Mouse (Mus musculus) 3134 (cell line): ENCODE data around the gene Vwa8.

Source experiments
- DNase-seq: peaks from one replicate; pipeline ENCODE4 v3.0.0-alpha.2; 2011; ENCODE audit warnings: low spot score; ENCODE audit not compliant: insufficient read length; ENCODE audit errors: extremely low read depth

The Vwa8 gene

DNA sequence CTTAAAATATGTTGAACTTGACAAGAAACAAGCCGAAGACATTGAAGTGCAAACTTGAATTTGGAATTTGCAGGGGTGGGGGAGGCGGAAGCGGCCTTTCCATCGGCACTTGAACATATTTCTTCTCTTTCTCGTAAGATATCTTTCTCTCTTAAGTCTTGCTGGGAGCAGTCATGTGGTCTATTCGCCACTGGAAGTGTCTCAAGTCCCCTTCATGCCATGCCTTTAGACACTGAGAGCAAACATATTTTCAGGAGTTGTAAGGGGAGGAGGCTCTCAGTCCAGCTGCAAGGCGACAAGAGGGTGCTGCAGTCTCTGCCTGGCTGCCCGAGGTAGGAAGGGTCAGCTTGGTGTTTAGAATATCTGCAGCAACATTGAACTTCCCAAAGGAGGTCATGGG lies 288.2 kb downstream of the Vwa8 start:
- no peak for DNase-seq

DNA sequence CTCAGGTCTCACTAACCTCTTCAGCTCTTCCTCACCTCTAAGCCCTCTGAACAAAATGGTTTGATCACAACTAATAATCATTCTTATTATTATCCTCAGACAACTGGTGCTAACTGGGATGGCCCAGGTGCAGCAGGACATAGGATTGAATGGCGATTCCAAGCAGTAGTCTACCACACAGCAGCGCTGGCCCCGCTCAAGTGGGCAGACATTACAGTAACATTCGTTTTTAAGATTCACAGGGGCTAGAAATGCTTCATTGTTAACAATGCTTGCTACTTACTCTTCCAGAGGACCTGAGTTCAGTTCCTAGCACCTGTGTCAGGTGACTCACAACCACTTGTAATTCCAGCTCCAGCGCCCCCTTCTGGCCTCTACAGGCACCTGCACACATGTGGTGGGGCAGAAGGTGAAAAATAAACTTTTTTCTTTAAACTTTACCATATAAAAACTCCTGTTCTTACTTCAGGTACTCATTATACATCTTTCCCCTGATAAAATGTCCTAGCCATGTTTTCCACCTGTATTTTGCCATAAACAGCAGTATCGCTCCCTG lies 290.3 kb downstream of the Vwa8 start:
- no peak for DNase-seq

DNA sequence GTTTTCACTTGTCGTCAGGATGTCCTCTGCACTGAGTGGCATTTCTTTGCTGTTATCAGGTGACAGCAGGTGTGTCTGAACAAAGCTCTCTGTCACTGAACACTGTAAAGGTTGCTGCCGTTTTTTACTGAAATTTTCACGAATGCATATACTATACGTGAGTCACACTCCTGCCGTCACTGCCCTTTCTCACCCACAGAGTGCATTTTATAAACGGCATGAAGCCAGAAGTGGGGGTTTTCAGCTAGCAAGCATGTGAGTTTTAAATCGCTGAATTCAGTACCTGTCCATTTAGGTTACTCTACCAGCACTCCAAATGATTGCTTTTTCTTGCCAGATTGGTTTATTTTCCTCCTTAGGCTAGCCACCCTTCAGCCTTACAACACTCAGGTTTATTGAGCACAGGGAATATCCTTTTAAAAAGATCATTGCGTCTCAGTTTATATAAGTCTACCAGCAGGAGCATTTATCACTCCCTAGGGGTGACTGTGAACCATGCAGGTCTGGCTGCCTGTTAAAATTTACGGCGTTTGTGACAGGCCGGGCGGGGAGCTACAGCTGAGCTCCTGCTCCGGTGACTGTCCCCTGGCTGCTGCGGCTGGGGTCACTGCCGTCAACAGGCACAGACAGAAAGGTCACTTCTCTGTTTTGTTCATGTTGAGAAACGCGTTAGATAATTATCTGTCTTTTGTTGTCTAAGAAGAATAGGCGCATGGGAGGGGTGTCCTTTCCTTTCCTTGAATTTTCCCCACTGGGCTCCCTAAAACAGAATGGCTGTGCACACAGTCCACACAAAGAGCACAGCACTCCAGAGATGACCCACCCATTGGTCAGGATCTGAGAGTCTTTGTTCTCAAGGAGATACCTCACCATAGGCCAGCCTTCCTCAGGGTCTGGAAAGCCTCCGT lies 291.3 kb downstream of the Vwa8 start:
- no peak for DNase-seq

DNA sequence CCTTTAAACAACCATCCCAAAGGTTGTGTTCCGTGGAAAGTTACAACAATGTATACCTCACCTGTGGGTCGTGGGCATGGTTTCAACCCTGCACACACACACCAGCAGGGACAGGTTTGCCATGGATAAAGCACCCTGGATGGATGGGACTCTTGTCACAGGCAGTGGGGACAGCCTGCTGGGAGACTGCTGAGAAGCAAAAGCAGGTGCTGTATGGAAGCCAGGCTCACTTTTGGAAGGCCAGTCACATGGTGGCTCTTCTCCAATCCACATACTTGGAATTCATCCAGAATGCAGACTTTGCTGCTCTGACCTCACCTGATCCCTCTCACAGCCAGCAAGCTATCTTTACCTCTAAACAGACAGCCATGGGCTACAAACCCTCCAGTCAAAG lies 292.0 kb downstream of the Vwa8 start:
- DNase-seq: no peak

DNA sequence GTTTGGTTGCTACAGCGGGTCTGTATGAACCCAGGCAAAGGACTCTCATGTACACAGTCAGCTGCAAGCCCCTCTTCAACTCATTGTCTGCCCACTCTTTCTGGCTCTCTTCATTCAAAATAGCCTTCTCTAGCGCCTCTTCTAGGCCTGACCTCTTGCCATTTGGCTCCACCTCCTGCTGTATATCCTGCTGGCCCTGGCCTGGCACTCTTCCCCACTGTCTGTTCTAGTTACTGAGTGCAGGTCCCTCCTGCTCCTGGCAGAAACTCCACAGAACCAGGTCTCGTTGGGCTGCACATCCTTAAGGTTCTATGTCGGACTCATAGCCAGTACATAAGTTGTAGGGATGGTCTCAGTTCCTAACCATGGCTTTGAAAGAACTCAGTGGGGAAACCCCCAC lies 293.5 kb downstream of the Vwa8 start:
- no peak for DNase-seq

DNA sequence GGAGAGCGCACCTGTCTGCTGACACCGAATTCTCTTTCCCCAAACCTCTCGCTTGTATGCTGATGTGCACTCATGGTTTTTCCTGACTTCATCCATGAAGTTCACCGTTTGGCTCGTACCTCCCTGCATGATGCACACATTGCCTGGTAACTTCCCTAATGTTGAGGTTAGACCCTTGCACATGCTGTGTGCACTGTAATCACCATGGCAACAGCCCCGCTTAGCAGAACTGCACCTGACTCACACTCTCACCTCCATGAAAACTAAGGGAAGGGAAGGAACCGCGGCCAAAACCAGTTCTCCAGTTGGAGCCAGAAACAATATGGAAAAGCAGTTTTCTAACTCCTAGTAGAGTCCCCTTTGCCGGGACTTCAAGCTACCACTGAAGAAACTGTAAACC lies 294.8 kb downstream of the Vwa8 start:
- no peak for DNase-seq

DNA sequence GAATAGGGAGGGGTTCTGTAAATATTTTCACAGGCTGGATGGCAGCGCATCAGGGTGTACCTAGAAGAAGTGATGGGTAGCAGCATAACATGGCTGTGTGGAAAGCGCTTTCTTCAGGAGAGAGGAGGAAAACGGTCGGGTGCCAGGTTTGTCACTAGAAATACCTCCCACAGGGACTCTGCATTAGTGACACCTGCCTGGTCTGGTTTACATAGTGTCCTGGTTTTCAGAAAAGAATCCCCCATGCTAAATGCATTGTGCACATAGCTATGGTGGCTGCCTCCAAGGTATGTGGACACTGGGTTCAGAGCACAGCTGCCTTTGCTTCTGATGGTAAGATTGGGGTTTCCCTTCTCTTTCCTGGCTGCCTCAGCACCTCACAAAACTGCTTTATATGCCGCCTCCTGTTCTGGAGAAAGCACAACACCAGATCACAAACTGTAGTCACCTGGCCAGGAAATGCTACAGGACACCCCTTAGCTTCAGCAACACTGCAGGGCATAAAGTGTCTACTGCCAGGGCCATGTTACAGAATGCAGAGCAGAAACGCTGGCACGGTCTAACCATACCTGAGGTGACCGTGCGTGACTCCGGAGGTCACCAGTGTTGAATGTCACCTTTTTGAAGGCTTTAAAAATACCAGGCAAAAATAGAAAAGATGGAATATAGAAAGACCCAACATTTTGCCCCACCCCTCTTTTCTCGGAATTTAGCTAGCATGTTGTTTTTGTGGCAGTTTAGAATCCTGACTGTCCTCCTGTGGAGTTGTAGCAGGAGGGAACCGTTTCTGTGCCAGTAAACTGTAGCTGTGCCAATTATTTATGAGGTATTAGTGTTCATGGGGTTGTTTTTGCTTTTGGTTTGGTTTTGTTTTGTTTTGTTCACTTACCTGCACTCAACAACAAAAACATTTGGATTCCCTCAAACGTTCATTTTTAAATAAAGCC lies 295.7 kb downstream of the Vwa8 start:
- no peak for DNase-seq

DNA sequence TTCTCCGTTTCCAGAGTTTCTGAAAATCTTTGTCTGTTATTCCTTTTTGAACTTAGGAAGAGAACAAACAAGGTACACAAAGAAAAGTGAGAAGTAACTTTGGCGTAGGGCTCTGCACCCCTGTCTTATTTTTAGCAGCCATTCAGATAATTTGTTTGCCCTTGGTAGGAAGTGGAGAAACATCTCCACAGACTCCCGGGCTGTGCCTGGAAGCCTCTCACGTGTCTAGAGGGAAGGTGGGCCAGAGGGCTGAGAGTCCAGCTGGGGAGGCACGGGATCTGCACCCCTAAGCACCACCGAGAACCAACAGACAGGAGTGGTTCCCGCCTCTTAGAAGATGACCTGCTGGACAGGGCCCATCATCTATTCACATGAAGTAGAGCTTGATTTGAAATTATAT lies 302.9 kb downstream of the Vwa8 start:
- DNase-seq: no peak

DNA sequence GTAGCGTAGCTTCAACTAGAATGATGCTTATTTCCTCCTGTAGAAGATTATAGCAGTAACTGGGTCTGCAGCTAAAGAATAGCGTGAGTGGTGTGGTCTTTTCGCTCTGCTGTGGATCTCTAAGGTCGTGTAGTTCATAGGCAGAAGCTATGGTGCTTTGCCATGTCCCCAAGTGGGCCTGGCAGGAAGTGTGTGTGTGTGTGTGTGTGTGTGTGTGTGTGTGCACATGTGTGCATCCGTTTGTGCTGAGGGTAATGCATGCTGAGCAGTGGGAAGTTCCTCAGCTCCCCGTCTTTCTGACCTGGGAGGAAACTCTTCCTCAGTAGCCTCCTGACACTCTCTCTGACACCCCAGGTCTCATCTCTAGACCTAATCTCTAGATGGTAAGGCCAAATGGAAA lies 305.0 kb downstream of the Vwa8 start:
- no peak for DNase-seq

DNA sequence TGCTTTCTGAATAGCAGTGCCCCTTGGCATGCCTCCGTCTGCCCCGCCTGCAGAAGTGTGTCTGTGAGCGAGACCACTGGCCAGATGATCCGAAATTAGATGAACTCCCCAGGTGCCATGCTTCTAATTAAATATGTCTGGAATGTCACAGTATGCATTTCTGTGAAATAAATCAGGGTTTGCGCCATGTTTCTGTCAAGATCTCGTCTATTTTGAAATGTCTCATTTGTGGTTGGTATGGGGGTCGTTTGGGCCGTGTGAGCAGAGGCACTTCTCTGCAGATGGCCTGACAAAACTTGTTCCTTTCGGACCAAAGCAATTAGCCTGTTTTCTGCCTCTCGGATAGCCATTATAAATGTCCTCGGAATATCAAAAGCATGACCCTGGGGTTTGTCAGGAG lies 306.1 kb downstream of the Vwa8 start:
- no peak for DNase-seq

DNA sequence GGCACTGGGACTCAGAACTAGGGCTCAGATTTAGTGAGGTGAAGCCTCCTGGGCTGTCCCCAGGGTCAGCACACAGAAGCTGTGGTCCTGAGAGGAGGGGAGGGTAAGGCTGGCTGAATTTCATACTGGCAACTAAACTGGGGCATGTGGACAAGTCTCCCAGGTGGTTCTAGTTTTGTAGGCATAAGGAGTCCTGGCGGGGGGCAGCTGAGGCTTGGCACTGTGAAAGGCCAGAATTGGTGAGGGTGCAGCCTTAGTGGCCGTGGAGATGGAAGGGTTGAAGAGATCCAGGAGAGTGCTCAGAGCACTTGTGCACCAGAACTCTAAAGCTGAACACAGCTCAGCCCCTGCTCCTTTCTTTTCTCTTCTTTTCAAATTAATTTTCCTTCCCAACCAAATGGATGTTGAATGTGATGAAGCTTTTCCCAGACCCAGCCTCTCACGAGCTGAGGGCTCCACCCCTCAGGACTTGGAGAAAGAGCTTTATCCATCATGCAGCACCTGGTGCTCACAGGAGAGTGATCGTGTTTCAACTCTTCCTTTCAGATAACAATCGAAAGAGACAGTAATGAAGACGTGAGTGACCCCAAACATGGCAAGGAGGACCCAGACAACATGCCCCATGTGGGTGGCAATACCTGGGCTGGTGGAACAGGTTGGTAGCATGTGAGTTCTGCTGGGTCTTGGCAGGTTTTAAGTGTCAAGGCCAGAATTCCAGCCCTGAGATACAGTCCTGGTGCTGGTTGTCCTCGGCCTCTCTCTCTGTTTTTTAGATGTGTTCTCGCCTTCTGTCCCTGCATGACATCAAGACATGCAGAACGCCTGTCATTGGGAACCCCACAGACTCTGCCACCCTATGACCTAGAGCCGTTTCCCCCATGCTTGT lies 307.9 kb downstream of the Vwa8 start:
- no peak for DNase-seq

DNA sequence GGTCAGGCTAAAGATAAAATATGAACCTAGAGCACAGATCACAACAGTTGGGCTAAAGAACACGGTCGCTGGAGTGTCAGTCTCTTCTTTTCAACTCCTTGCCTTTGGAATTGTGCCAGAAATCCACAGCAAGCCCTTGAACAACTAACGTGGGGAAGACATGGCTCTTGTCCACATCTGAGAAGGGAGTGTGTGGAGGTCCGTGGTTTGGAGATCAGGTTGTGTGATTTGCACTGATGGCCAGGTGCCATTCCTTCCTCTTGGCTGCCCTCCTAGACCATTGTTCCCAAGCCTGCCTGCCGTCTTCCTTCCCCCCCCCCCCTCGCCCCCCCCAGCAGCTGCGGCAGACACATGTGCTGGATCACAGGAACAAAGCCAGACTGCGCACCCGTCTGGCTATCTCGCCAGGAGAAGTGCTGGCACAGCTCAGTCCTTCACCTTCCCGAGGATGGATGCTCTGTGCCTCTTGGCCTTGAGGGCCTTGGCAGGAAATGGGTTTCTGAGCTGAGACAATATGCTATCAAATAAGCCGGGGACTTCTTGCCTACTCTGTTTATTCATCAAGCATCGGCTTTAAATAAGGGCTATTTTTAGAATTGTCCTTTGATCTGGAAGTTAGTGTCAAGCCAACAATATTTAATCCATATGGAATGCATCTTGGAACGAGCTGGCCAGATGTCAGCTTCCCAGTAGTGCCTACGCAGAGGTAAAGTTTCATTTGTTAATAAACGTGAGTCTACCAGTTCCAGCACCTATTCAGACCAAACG lies 308.8 kb downstream of the Vwa8 start:
- no peak for DNase-seq

DNA sequence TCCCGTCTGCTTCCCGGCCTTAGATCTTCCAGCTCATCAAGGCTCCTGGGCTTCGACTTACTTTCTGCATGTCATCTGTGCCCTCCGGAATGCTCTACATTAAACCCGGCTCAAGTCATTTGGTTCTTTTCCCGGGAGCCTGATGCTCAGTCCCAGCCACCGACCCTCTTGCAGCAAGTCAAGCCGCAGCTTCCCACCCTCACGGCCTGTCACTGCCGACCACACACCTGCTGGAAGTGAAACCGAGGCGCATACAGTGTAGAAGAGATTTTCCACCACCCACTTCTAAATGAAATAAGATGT lies 309.3 kb downstream of the Vwa8 start:
- no peak for DNase-seq

DNA sequence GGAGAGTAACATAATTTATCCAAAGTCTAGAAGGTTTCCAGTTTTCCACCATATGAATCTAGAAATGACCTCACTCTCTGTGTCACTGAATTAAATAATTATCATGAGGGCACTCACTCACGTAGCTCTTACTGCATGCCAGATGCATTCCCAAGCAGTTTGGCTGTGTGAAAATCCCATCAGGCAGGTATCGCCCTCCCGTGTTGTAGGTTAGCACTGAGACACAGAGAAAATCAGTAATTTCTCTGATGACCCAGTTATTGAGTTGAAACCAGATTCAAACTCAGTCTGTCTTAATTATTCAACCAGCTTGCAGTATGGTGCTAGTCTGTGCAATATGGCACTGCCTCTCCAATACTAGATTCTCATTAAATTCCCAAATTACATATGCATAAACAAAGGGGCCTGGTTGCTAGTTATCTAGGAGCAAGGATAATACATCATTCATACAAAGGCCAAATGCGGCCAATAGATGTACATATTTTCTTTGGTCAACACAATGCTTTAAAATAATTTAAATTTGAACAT lies 309.9 kb downstream of the Vwa8 start:
- no peak for DNase-seq

DNA sequence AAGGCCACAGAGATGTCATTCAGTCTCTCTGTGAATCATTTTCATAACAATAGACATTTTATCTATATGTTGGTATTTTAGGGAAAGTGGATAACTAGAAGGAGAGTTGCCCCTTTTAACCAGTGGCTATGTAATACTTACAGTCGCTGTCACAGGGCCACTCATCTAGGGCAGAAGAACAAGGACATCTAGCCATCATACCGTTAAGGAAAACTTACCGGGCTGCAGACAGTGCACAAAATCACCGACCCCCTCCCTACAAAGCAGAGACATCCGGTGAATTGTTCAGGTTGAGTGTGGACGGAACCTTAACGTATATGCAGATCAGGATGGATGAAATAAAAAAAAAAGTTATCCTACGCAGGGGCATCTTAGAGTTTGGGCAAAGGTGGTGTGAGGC lies 310.6 kb downstream of the Vwa8 start:
- DNase-seq: no peak

DNA sequence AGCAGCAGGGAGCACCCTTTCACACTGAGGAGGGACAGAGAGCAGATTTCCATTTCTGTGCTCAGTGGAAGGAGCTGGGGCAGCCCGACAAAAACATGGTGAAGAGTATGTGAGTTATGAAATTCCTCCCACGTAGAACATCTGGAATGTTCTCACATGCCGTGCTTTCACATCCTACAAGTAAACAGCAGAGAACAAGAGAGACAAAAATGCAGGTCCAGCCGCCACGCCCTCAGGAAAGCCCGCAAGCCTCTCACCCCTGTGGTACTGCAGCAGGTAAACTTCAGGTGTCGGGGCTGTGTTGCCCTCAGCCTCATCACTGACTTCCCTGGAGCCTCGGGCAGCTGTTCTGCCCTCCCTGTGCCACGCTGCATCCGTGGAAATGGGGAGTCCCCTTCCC lies 311.6 kb downstream of the Vwa8 start:
- no peak for DNase-seq

DNA sequence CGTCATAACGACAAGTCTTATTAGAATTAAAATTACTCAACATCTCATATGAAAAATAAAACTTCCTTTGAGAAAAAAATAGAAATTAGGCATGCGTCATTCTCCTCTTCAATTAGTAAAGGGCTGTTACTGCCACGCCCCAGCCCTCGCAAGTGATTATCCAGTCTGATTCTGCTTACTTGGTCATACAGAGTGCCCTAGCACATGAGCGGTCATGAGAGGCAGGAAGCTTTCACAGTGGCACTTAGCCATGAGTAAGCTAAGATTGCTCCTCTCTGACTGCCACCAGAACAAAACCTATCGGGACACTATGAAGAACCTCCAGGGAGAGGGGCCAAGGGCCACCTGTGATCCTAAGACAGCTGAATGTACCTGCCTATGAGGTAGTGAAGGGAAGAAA lies 312.1 kb downstream of the Vwa8 start:
- DNase-seq: no peak

DNA sequence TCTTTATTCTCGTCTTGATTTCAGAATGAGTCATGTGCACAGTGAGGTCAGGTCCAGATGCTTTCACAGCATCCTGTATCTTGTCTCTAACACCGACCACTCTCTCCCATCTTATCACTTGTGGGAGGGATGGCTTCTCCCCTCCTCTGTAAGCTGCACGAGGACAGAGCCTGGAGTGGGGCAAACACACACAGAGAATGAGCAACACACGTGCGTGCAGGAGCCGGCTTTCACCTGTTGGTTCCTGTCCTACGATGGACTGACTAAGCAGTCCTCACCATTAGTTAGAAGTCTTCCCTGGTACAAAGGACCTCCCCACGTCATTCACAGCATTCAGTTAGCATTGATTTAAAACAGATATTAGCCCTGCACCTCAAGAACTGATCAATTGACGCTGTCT lies 312.9 kb downstream of the Vwa8 start:
- no peak for DNase-seq

DNA sequence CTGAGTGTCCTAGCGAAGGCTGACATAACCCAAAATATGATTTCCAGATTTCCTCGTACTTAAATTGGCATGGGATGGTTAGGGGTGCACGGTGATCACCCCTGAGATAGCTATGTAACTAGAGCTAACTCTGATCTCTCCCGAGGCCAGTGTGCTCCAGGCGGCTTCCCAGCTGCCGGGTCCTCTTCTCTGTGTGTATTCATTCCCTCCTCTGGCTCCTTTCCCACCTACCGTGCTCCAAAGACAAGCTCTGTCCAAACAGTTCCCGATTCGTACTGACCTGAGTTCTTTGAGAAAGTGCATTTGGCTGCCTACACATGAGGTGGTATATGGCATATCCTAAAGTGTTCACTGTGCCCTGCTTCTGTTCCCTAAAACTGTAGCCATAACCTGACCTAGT lies 313.8 kb downstream of the Vwa8 start:
- no peak for DNase-seq

DNA sequence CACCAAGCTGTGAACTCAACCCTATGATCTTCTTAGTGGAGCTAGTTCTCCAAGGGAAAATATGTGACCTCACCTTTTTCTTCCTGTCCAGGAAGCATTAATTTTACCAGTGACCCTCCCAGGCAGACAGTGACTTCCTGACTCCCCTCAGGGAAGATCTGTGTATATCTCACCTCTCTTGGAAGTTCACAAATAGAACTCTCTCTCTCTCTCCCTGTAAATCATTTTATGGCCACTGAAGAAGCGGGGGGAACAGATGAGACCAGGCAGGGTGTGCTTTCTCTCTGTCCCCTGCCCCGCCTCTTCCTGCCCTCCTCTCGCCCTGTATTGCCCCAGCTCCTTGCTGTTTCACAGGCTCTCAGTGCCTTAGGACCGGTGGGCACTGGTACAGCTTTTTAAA lies 315.5 kb downstream of the Vwa8 start:
- DNase-seq: no peak
